Mouse (Mus musculus) MEL (cell line): ENCODE results near the gene Sema3a. TPM values are rescaled to one million over a fixed set of nuclear protein-coding genes. Genes with fewer than 3 reads are reported as not detected.
A peak's percentile ranks its signal among the peaks of the same experiment; 100 is the strongest.

Experiments used
- DNase-seq: peaks from one replicate; pipeline ENCODE4 v3.0.0; 2011; ENCODE audit warnings: low read depth, low spot score
- H3K27ac ChIP-seq: 2 replicates; pipeline ENCODE4 v1.5.1; 2012; ENCODE audit warnings: low read depth, mild to moderate bottlenecking, control low read depth, low read length, moderate library complexity; ENCODE audit not compliant: control insufficient read depth
- H3K27me3 ChIP-seq, 2 experiments: fragments of 150-350 bp in 1 of 2; sonication (generic) in 1 of 2; 2 replicates each; pipeline ENCODE4 v1.6.1; 2012; ENCODE audit warnings: low read length in 2 of 2, mild to moderate bottlenecking in 2 of 2, improper control_type of control experiment in 1 of 2, moderate library complexity in 1 of 2; ENCODE audit not compliant: insufficient read depth in 2 of 2, control insufficient read depth in 1 of 2
- H3K36me3 ChIP-seq, 2 experiments: 2 replicates each; pipeline ENCODE4 v1.6.1; 2012 to 2014; ENCODE audit warnings: low read length in 2 of 2, improper control_type of control experiment in 1 of 2, inconsistent platforms in 1 of 2, mild to moderate bottlenecking in 1 of 2; ENCODE audit not compliant: insufficient read depth in 2 of 2, control insufficient read depth in 1 of 2
- H3K4me1 ChIP-seq, 2 experiments: fragments of 150-350 bp in 1 of 2; sonication (generic) in 1 of 2; 2 replicates each; pipeline ENCODE4 v1.6.1; 2012; ENCODE audit warnings: low read length in 2 of 2, improper control_type of control experiment in 1 of 2, mild to moderate bottlenecking in 1 of 2; ENCODE audit not compliant: insufficient read depth in 2 of 2, control insufficient read depth in 1 of 2
- H3K4me3 ChIP-seq, 2 experiments: fragments of 150-350 bp in 1 of 2; sonication (generic) in 1 of 2; 2 replicates each; pipeline ENCODE4 v1.5.1; 2012; ENCODE audit warnings: low read depth in 2 of 2, low read length in 2 of 2, mild to moderate bottlenecking in 2 of 2, moderate library complexity in 2 of 2, control low read depth in 1 of 2, improper control_type of control experiment in 1 of 2; ENCODE audit not compliant: control insufficient read depth in 1 of 2, insufficient read depth in 1 of 2
- H3K79me2 ChIP-seq: 2 replicates; pipeline ENCODE4 v1.6.1; 2012; ENCODE audit warnings: mild to moderate bottlenecking, low read length, moderate library complexity; ENCODE audit not compliant: control insufficient read depth, poor library complexity, insufficient read depth
- H3K9ac ChIP-seq: 2 replicates; pipeline ENCODE4 v1.6.1; 2012; ENCODE audit warnings: low read depth, mild to moderate bottlenecking, control low read depth, low read length, moderate library complexity; ENCODE audit not compliant: control insufficient read depth, poor library complexity, severe bottlenecking
- H3K9me3 ChIP-seq: fragments of 150-350 bp; sonication (generic); replicated peaks from 2 replicates; pipeline ENCODE4 v1.6.1; 2012; ENCODE audit warnings: mild to moderate bottlenecking, low read length, improper control_type of control experiment, moderate library complexity; ENCODE audit not compliant: insufficient read depth
- BHLHE40 ChIP-seq: IDR thresholded peaks from 2 replicates; pipeline ENCODE4 v1.6.1; 2012; ENCODE audit warnings: low read depth, mild to moderate bottlenecking, inconsistent platforms, low read length, improper control_type of control experiment, borderline replicate concordance
- CHD2 ChIP-seq: IDR thresholded peaks from 2 replicates; pipeline ENCODE4 v1.6.1; 2011; ENCODE audit warnings: low read length, improper control_type of control experiment
- EP300 ChIP-seq, 2 experiments: IDR thresholded peaks; 2 replicates each; pipeline ENCODE4 v1.6.1; 2011; ENCODE audit warnings: improper control_type of control experiment in 2 of 2, low read length in 2 of 2, low read depth in 1 of 2, mild to moderate bottlenecking in 1 of 2
- ETS1 ChIP-seq: IDR thresholded peaks from 2 replicates; pipeline ENCODE4 v1.6.1; 2012; ENCODE audit warnings: low read depth, mild to moderate bottlenecking, inconsistent platforms, low read length, improper control_type of control experiment, moderate library complexity
- HCFC1 ChIP-seq: IDR thresholded peaks from 2 replicates; pipeline ENCODE4 v1.6.1; 2012; ENCODE audit warnings: low read depth, mild to moderate bottlenecking, inconsistent platforms, low read length, improper control_type of control experiment, moderate library complexity
- MYB ChIP-seq: IDR thresholded peaks from 2 replicates; pipeline ENCODE4 v1.6.1; 2011; ENCODE audit warnings: mild to moderate bottlenecking, low read depth, low read length, improper control_type of control experiment
- RAD21 ChIP-seq: IDR thresholded peaks from 2 replicates; pipeline ENCODE4 v1.6.1; 2011; ENCODE audit warnings: mild to moderate bottlenecking, low read depth, low read length, improper control_type of control experiment
- SIN3A ChIP-seq: IDR thresholded peaks from 2 replicates; pipeline ENCODE4 v1.6.1; 2012; ENCODE audit warnings: low read length, improper control_type of control experiment, inconsistent platforms
- SMC3 ChIP-seq: IDR thresholded peaks from 2 replicates; pipeline ENCODE4 v1.6.1; 2011; ENCODE audit warnings: low read depth, low read length, improper control_type of control experiment
- TAL1 ChIP-seq: IDR thresholded peaks from 2 replicates; pipeline ENCODE4 v1.6.1; 2012; ENCODE audit warnings: mild to moderate bottlenecking, inconsistent platforms, low read length, moderate library complexity, mixed read lengths
- TBP ChIP-seq: IDR thresholded peaks from 2 replicates; pipeline ENCODE4 v1.8.0; 2011; ENCODE audit warnings: low read depth, low read length, improper control_type of control experiment
- ZC3H11A ChIP-seq: IDR thresholded peaks from 2 replicates; pipeline ENCODE4 v1.6.1; 2012; ENCODE audit warnings: low read depth, mild to moderate bottlenecking, inconsistent platforms, low read length, improper control_type of control experiment
- ZMIZ1 ChIP-seq: IDR thresholded peaks from 2 replicates; pipeline ENCODE4 v1.6.1; 2012; ENCODE audit warnings: low read depth, mild to moderate bottlenecking, inconsistent platforms, low read length, improper control_type of control experiment, moderate library complexity
- ZNF384 ChIP-seq: IDR thresholded peaks from 2 replicates; pipeline ENCODE4 v1.6.1; 2012; ENCODE audit warnings: low read depth, mild to moderate bottlenecking, inconsistent platforms, low read length, improper control_type of control experiment
- polyA plus RNA-seq, 2 experiments: library from polyadenylated mRNA; stranded (reverse) in 1 of 2; unstranded in 1 of 2; fragments of >175 nt in 1 of 2; fragments of >200 nt in 1 of 2; gene quantifications; 2 replicates each; pipeline versions ENCODE4 v1.2.1 to v1.2.4; 2012; ENCODE audit warnings: low replicate concordance in 2 of 2, low read depth in 1 of 2; ENCODE audit not compliant: insufficient read length in 2 of 2, insufficient read depth in 1 of 2, missing spikeins in 1 of 2
- total RNA-seq: library from RNA; depleted of rRNA; stranded (reverse); fragments of 300-350 nt; gene quantifications from 2 replicates; pipeline ENCODE4 v1.2.3, GENCODE M21; 2012

Sema3a gene
- total and polyA plus RNA-seq, 3 experiments, result not detected

GRCm38 (mm10) chr5:13433303-13433702 lies 308.1 kb downstream of the Sema3a start:
- no peak overlapping the region for H3K4me3 ChIP-seq

GRCm38 (mm10) chr5:13441112-13441511 lies 315.9 kb downstream of the Sema3a start:
- H3K36me3 ChIP-seq, result peaks cover 0 to 3% of the 10 kb centered on the region in 2 experiments; a peak in 1 of 4 replicates
- no peaks in the 10 kb centered on the region for H3K4me1 ChIP-seq
- no peak overlapping the region for H3K4me3 ChIP-seq
- DNase-seq, result no peak
- no peaks in the 10 kb centered on the region for H3K9me3 ChIP-seq
- TF ChIP-seq ZC3H11A (no peak), RAD21 (no peak), ZNF384 (no peak), SIN3A (no peak), EP300 (IDR thresholded peaks at IDR 0.05; ENCODE audit: low read depth in 1 of 2, low read length in 2 of 2) (no peak), CHD2 (no peak)
- no peaks in the 10 kb centered on the region for H3K27me3 ChIP-seq
- no peaks in the 10 kb centered on the region for H3K79me2 ChIP-seq
- no peak overlapping the region for H3K9ac ChIP-seq
- H3K27ac ChIP-seq, result no peak overlapping the region

More at GRCm38 (mm10) chr5:13433303-13433702, 308.1 kb downstream of the Sema3a start:
- no peaks in the 10 kb centered on the region for H3K4me1 ChIP-seq
- no peaks in the 10 kb centered on the region for H3K79me2 ChIP-seq
- H3K9ac ChIP-seq, result no peak overlapping the region
- no peaks in the 10 kb centered on the region for H3K27me3 ChIP-seq
- H3K9me3 ChIP-seq, result no peaks in the 10 kb centered on the region
- no peak for DNase-seq
- no peak for TF ChIP-seq MYB
- no peak for TF ChIP-seq BHLHE40
- no peak for TF ChIP-seq SIN3A
- TF ChIP-seq CHD2, result no peak
- TF ChIP-seq TAL1, result no peak
- TF ChIP-seq TBP, result no peak
- TF ChIP-seq ZMIZ1, result no peak
- no peak for TF ChIP-seq ETS1
- no peak overlapping the region for H3K27ac ChIP-seq
- no peaks in the 10 kb centered on the region for H3K36me3 ChIP-seq

DNA sequence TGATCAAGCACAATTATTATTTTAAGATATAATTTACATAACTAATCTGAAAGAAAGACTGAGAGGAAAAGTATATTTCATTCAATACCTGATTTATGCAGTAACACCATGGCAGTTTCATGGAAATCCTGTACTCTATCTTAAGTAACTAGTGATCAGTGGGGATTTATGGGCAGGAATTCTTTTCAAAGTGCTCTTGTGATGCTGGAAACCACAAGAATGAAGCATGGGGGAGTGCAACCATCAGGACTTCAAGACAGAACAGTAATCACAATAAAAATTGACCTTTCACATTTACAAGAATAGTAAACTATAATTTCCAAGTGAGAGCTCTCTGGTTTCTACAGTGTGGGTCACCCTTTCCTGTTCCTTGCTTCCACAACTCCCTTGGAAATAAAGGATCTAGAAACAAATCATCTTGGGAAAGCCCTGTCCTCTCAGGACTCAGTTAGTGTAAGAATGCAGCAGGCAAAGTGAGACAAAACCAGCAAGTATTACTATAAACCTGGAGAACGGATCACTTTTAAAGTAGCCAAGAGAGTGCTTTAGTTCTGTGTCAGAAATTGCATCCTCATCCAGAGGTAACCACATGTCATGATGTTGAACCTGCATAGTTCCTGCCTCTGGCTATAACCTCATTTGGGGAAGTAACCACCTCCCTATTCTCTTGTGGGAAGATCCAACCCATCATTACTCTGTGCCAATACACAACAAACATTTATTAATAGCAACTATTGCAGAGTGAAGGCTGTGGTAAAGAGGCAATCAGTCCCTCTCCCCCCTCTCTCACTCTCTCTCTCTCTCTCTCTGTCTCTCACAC lies 335.2 kb downstream of the Sema3a start:
- Histone ChIP-seq H3K9me3 (no peaks in the 10 kb centered on the region), H3K36me3 (no peaks in the 10 kb centered on the region), H3K9ac (no peak overlapping the region), H3K4me1 (no peaks in the 10 kb centered on the region), H3K79me2 (no peaks in the 10 kb centered on the region), H3K4me3 (no peak overlapping the region), H3K27me3 (no peaks in the 10 kb centered on the region), H3K27ac (no peak overlapping the region)
- TF ChIP-seq HCFC1 (no peak), SMC3 (no peak)
- DNase-seq, result peak; percentile 9
